Mouse (Mus musculus) heart, postnatal 0 days (tissue): Measurements from ENCODE around the gene Dmtf1.

Experiments used
- CTCF ChIP-seq: IDR thresholded peaks from 2 replicates; pipeline ENCODE4 v1.5.1; 2016; ENCODE audit warnings: antibody characterized with exemption, control low read depth, low read depth
- EP300 ChIP-seq: IDR thresholded peaks from 2 replicates; pipeline ENCODE4 v1.6.1; 2016; ENCODE audit warnings: antibody characterized with exemption, low read depth

DNA sequence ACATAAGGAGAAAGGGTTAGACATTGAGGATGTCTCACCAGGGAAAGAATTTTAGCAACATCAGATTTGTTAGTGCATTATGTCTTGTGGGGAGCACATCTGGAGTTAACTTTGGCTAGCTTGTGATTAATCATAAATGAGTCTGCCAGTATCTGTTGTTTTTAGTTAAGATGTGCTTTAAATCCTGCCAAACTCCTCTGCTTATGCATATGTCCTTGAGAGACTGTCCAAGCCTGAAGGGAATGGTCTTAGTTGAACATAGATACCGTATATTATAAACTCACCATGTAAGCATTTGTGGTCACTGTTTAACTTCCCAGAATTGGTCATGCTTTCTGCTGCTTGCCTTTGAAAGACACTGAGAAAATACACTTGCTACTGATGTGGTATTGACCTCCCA is 68.9 kb downstream of the Dmtf1 start:
- TF ChIP-seq EP300 = no peak
- TF ChIP-seq CTCF = no peak
